Mouse (Mus musculus) intestine, postnatal 0 days (tissue): ENCODE data around the gene Snx4. TPM values are rescaled to one million over a fixed set of nuclear protein-coding genes. Genes with fewer than 3 reads are reported as not detected.

ENCODE experiments used
- ATAC-seq: fragments of 200-750 bp; cut with Nextera tagmentation; 2 replicates; pipeline ENCODE4 v1.8.0; 2017; ENCODE audit warnings: mild to moderate bottlenecking, moderate TSS enrichment, moderate library complexity
- H3K27ac ChIP-seq: fragments of 300-500 bp; sonication (generic); 2 replicates; pipeline ENCODE4 v1.5.1; 2014; ENCODE audit warnings: mild to moderate bottlenecking, low read depth, low read length, moderate library complexity
- H3K27me3 ChIP-seq: fragments of 300-500 bp; sonication (generic); replicated peaks from 2 replicates; pipeline ENCODE4 v1.6.1; 2014; ENCODE audit warnings: low read length, mixed read lengths; ENCODE audit not compliant: control insufficient read depth, insufficient read depth
- H3K36me3 ChIP-seq: fragments of 300-500 bp; sonication (generic); 2 replicates; pipeline ENCODE4 v1.6.1; 2014; ENCODE audit warnings: mild to moderate bottlenecking, moderate library complexity; ENCODE audit not compliant: control insufficient read depth, insufficient read depth
- H3K4me1 ChIP-seq: fragments of 300-500 bp; sonication (generic); replicated peaks from 2 replicates; pipeline ENCODE4 v1.6.1; 2014; ENCODE audit warnings: antibody characterized with exemption, low read length, mixed read lengths; ENCODE audit not compliant: control insufficient read depth, insufficient read depth
- H3K4me2 ChIP-seq: fragments of 300-500 bp; sonication (generic); replicated peaks from 2 replicates; pipeline ENCODE4 v1.6.1; 2014; ENCODE audit warnings: low read depth, mild to moderate bottlenecking, moderate library complexity
- H3K4me3 ChIP-seq: fragments of 300-500 bp; sonication (generic); 2 replicates; pipeline ENCODE4 v1.5.1; 2014; ENCODE audit warnings: low read depth, low read length
- H3K9ac ChIP-seq: fragments of 300-500 bp; sonication (generic); 2 replicates; pipeline ENCODE4 v1.6.1; 2014; ENCODE audit warnings: mild to moderate bottlenecking, low read depth, low read length
- H3K9me3 ChIP-seq: fragments of 300-500 bp; sonication (generic); 2 replicates; pipeline ENCODE4 v1.6.1; 2016; ENCODE audit warnings: mixed run types; ENCODE audit not compliant: control insufficient read depth
- CTCF ChIP-seq: sonication (generic); IDR thresholded peaks from 2 replicates; pipeline ENCODE4 v1.5.1; 2016; ENCODE audit warnings: low read depth, mild to moderate bottlenecking, control low read depth, antibody characterized with exemption, moderate library complexity
- WGBS: fragments of 180-500 bp; shearing (Covaris S2); extraction: QIAGEN DNeasy Blood & Tissue Kit; methylation state at CpG from one replicate; pipeline ENCODE4 v1.1.7; 2014; 5-methylcytosine and 5-hydroxymethylcytosine counted together
- polyA plus RNA-seq: library from polyadenylated mRNA; unstranded; fragments of >200 nt; fragmentation: Nextera tagmentation; extraction: Ambion mirVana; gene quantifications from 2 replicates; pipeline ENCODE4 v1.2.1, GENCODE M21; 2015

Snx4 gene
- polyA plus RNA-seq, 1 experiment from 2014 or later, result 103 TPM

DNA sequence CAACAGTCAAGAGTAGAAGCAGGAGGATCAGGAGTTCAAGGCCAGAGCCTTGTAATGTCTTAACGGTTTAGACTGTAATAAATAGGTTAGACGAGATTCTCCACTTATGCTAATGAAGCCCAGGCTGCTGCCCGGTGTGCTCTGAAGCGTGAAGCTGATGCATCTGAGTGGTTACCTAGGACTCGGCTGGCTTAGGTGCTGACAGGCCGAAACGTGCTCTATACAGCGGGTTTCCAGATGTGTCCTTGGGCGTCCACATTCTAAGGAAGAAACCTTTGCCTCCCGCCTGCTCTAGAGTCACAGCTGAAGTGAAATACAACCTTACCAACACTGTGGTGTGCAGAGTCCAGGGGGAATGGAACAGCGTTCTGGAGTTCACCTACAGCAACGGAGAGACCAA is 17.1 kb upstream of the Snx4 start:
- Histone ChIP-seq H3K4me3 (no peak overlapping the region), H3K36me3 (peaks cover 65% of the 10 kb centered on the region)
- no peak for ATAC-seq

DNA sequence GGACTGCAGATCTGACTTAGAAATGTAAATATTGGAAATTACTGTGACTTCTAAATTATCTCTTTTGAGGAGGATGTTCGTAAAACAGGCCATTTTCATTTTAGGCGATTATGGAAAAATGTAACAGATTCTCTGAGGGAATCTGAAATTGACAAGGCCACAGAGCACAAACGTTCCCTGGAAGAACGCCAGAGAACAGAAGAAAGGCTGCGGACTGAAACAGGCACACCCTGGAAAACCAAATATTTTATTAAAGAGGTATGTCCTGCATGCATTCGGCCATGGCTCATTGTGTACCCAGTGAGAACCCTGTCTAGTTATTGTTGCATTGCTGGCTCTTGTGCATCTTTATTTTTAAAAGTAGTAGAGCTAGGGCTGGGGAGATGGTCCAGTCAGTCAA is 15.1 kb upstream of the Snx4 start:
- no peak overlapping the region for H3K4me2 ChIP-seq
- ATAC-seq, result no peak
- H3K4me3 ChIP-seq, result no peak overlapping the region
- 65% methylated on average over 6 of the region's 6 CpGs for WGBS
- no peaks in the 10 kb centered on the region for H3K9me3 ChIP-seq
- no peak overlapping the region for H3K9ac ChIP-seq
- TF ChIP-seq CTCF, result no peak
- H3K27ac ChIP-seq, result no peak overlapping the region
- no peaks in the 10 kb centered on the region for H3K4me1 ChIP-seq
- H3K27me3 ChIP-seq, result no peaks in the 10 kb centered on the region
- peaks cover 58% of the 10 kb centered on the region for H3K36me3 ChIP-seq

More for the DNA sequence above, 17.1 kb upstream of the Snx4 start:
- no peak overlapping the region for H3K4me2 ChIP-seq
- no peak for TF ChIP-seq CTCF
- H3K9me3 ChIP-seq, result no peaks in the 10 kb centered on the region
- no peak overlapping the region for H3K27ac ChIP-seq
- H3K4me1 ChIP-seq, result no peaks in the 10 kb centered on the region
- no peaks in the 10 kb centered on the region for H3K27me3 ChIP-seq
- no peak overlapping the region for H3K9ac ChIP-seq
- 88% methylated on average over 12 of the region's 12 CpGs for WGBS

DNA sequence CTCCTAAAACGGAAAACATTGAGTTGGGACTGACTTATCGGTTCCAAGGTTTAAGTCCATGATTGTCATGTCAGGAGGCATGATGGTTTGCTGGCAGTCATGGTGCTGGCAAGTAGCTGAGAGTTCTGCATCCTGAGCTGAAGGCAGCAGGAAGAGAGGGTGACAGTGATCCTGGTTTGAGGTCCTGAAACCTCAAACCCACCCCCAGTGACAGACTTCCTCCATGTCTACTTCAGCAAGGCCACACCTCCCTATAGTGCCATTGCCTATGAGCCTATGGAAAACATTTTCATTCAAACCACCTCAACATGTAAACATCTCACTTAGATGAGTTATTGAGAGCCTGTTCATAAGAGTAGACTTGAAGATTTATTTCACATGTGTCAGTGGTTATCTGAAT is 11.9 kb upstream of the Snx4 start:
- no peak overlapping the region for H3K4me2 ChIP-seq
- H3K9ac ChIP-seq, result no peak overlapping the region
- no peaks in the 10 kb centered on the region for H3K9me3 ChIP-seq
- H3K27me3 ChIP-seq, result no peaks in the 10 kb centered on the region
- no peak overlapping the region for H3K27ac ChIP-seq
- H3K36me3 ChIP-seq, result peaks cover 65% of the 10 kb centered on the region
- H3K4me1 ChIP-seq, result no peaks in the 10 kb centered on the region
- 80% methylated on average over 2 of the region's 2 CpGs for WGBS
- H3K4me3 ChIP-seq, result no peak overlapping the region
- ATAC-seq, result no peak
- TF ChIP-seq CTCF, result no peak

DNA sequence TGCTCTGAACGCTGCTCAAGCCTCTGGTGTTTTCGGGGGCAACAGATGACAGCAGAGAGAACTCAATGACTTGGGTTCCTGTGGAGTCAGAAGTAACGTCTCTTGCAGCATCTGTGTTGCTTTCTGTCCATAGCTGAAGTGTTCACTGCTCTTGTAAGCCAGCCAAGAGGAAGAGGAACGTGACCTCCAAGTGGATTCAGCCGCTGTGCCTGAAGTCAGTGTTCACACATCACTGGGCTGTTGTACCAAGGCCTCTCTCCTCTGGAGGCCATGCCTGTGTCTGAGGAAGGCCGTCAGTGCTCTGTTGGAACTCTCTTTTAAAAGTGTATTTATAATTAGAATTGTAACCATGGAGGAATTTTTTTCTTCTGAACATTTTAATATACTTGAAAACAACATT is 9.2 kb upstream of the Snx4 start:
- H3K27ac ChIP-seq, result no peak overlapping the region
- no peaks in the 10 kb centered on the region for H3K27me3 ChIP-seq
- H3K4me1 ChIP-seq, result no peaks in the 10 kb centered on the region
- no peak overlapping the region for H3K9ac ChIP-seq
- no peak overlapping the region for H3K4me2 ChIP-seq
- no peak for TF ChIP-seq CTCF
- no peaks in the 10 kb centered on the region for H3K9me3 ChIP-seq
- no peak for ATAC-seq
- WGBS, result 79% methylated on average over 6 of the region's 6 CpGs
- no peak overlapping the region for H3K4me3 ChIP-seq
- peaks cover 51% of the 10 kb centered on the region for H3K36me3 ChIP-seq

DNA sequence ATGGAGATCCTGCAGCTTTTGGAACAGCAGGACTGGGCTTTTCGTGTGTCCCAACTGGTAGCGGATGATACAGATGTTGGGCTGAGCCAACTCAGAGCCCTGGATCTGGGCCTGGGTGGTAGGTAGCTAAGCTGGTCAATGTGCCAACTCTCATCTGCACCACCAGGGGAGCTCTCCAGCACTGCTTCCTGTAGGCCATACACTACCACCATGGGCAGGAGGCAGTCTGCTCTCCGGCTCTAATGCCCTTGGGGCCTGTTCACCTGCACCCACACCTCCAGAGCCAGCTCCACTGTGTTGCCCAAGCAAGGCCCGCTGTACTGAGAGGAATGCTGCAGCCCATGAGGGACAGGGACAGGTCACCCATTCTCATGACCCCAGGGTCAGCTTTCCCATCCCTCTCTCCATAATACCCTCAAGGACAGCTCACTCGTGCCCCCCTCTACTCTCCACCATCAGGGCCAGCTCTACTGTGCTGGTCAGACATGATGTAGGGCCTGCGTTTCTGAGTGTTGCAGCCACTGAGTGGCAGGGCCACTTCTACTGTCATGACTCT is 7.0 kb upstream of the Snx4 start:
- peak; percentile 70 for TF ChIP-seq CTCF
- Histone ChIP-seq H3K4me1 (no peaks in the 10 kb centered on the region), H3K9ac (no peak overlapping the region), H3K36me3 (peaks cover 35% of the 10 kb centered on the region), H3K9me3 (no peaks in the 10 kb centered on the region), H3K27me3 (no peaks in the 10 kb centered on the region), H3K4me3 (no peak overlapping the region), H3K27ac (no peak overlapping the region), H3K4me2 (no peak overlapping the region)
- peak; percentile 41; the same call in 1 of the 2 replicates for ATAC-seq
- WGBS, result 91% methylated on average over 6 of the region's 6 CpGs

DNA sequence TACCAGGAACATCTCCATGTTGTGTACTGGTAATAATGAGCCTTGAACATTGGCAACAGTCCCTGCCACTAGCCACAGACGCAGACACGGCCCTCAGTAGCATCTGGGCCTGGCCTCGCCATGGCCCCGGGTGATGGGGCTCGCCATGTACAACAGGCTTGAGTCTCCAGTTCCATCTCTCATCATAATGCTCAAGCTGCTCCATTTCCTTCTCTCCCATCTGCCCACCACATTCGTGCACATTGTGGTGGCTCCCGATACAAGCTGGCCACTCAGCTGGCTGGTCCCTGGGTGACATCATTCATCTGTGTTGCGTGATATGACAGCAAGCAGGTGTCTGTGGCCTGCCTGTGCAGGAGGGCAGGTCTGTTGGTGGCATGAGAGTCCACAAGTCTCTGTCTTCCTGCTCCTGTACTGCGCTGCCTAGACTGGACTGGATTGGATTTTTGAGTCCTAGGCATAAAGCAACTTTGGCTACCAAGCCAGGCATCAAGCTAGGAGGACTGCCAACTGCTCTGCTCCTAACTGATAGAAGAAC is 6.2 kb upstream of the Snx4 start:
- Histone ChIP-seq H3K9ac (no peak overlapping the region), H3K36me3 (peaks cover 27% of the 10 kb centered on the region), H3K27ac (no peak overlapping the region), H3K4me2 (no peak overlapping the region), H3K4me1 (no peaks in the 10 kb centered on the region), H3K4me3 (no peak overlapping the region), H3K9me3 (no peaks in the 10 kb centered on the region), H3K27me3 (no peaks in the 10 kb centered on the region)
- TF ChIP-seq CTCF, result no peak
- no peak for ATAC-seq
- WGBS, result 90% methylated on average over 9 of the region's 9 CpGs

DNA sequence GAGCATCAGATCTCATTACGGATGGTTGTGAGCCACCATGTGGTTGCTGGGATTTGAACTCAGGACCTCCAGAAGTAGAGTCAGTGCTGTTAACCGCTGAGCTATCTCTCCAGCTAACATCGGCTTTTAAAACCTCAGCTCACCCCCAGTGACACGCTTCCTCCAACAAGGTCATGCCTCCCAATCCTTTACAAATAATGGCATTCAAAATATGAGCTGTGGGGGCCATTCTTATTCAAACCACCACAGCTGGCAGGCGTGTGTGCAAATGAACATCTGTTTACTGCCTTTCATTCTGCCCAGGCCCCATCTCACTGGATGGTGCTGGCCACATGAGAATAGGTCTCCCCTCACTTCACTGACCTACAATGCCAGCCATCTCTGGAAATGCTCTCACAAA is 4.7 kb upstream of the Snx4 start:
- no peak overlapping the region for H3K4me2 ChIP-seq
- H3K27me3 ChIP-seq, result no peaks in the 10 kb centered on the region
- no peak overlapping the region for H3K9ac ChIP-seq
- H3K4me3 ChIP-seq, result no peak overlapping the region
- no peak for TF ChIP-seq CTCF
- WGBS, result 91% methylated on average over 5 of the region's 5 CpGs
- H3K27ac ChIP-seq, result no peak overlapping the region
- H3K4me1 ChIP-seq, result no peaks in the 10 kb centered on the region
- no peaks in the 10 kb centered on the region for H3K9me3 ChIP-seq
- peaks cover 25% of the 10 kb centered on the region for H3K36me3 ChIP-seq
- no peak for ATAC-seq
